Mouse (Mus musculus): Measurements from ENCODE around the gene Tshb. TPM values are rescaled to one million over a fixed set of nuclear protein-coding genes. Genes with fewer than 3 reads are reported as not detected.

The Tshb gene
- polyA plus RNA-seq, 1 experiment from 2014 or later: 0.08 TPM

DNA sequence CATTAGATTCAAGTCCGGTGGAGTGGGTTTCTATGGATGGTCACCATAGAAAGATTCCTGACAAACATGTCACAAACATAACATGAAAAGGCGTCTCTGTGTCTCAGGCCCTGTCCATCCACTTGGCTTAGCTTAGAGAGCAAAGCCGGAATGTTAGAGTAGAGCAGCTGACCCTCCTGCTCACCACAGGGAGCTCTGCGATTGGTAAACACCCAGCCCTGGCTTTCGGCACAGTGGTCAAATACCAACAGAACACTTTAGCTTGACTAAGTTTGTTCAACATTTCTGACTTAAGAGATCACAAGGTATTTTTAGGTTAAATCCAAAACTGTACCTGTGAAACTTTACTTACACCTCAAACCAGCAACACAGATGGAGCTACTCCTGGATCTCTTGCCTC lies 31.4 kb downstream of the Tshb start:
- no peaks in the 10 kb centered on the region for H3K27me3 ChIP-seq (ENCODE audit: low read depth, poor library complexity, severe bottlenecking)
- 94% methylated on average over 5 of the region's 5 CpGs for WGBS
- H3K36me3 ChIP-seq: 0 out of 2 replicates have a peak, but pooled peaks cover 4% of the 10 kb centered on the region

DNA sequence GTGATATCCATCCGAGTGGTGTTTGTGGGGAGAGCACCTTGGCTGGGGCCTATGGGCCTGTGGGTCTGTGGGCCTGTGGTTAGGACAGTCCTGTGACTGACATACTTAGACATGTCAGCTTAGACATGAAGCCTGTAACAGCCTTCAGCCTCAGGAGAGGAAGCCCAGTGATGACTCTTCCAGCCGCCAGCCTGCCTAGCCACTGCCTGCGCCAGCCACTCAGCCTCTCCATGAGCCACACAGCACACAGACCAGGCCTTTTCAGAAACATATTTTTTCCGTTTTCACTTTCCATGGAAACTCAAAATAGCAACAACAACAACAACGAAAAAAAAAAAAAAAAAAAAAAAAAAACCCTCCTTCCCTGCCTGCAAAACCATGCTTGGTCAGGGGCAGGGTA lies 33.8 kb downstream of the Tshb start:
- no peak for DNase-seq (ENCODE audit: low spot score)
- H3K27ac ChIP-seq: no peak overlapping the region
- H3K9me3 ChIP-seq (replicated peaks): no peaks in the 10 kb centered on the region
- 90% methylated on average over 5 of the region's 5 CpGs for WGBS
- H3K4me1 ChIP-seq: peaks cover 5% of the 10 kb centered on the region
- H3K27me3 ChIP-seq (ENCODE audit: low read depth, poor library complexity, severe bottlenecking): no peaks in the 10 kb centered on the region
- H3K4me3 ChIP-seq: no peak overlapping the region
- 0 out of 2 replicates have a peak, but pooled peaks cover 4% of the 10 kb centered on the region for H3K36me3 ChIP-seq

More for the DNA sequence above, 31.4 kb downstream of the Tshb start:
- Histone ChIP-seq H3K4me1 (no peaks in the 10 kb centered on the region), H3K4me3 (no peak overlapping the region), H3K9me3 (replicated peaks) (no peaks in the 10 kb centered on the region), H3K27ac (no peak overlapping the region)
- no peak for DNase-seq (ENCODE audit: low spot score)

DNA sequence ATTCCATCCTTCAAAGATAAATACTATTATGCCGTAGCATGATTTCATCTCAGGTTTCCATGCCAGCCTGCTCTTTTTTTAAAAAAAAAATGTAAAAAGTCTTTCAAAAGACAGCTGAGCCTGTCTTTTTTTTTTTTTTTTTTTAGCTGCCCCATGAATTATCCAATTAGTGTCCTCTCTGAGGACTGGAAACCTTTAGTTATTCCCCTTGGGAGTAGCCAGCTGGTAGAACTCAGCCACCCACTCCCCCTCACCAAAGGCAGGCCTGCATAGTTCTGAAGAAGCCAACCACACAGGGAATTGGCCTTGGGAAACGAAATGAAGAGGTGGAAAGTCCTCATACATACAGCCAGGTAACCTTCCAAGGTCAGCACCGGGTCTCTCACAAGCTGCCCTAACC lies 34.5 kb downstream of the Tshb start:
- Histone ChIP-seq H3K9me3 (replicated peaks) (no peaks in the 10 kb centered on the region), H3K27ac (no peak overlapping the region), H3K4me3 (no peak overlapping the region), H3K36me3 (0 out of 2 replicates have a peak, but pooled peaks cover 3% of the 10 kb centered on the region), H3K4me1 (peaks cover 5% of the 10 kb centered on the region), H3K27me3 (ENCODE audit: low read depth, poor library complexity, severe bottlenecking) (no peaks in the 10 kb centered on the region)
- no peak for DNase-seq (ENCODE audit: low spot score)
- 77% methylated on average over 3 of the region's 3 CpGs for WGBS

DNA sequence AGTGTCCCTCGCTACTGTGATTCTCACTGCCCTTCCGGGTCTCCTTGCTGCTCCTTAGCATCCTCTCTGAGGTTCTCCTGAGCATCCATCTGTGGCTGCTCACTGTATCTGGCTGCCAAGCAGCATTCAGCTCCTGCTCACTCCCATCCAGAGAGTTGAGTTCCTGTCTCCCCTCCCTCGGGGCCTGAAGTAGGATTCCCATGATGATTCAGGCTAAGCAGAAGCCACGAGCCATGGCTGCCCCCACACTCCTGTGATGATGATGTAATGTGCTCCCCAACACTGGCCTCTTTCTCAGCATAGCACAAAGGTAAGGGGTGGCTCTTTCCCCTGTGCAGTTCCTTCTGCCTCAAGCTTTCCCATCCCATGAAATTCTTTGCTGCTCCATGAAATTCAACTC lies 36.3 kb downstream of the Tshb start:
- Histone ChIP-seq H3K4me1 (peaks cover 5% of the 10 kb centered on the region), H3K27ac (no peak overlapping the region), H3K27me3 (ENCODE audit: low read depth, poor library complexity, severe bottlenecking) (no peaks in the 10 kb centered on the region), H3K36me3 (no peaks in the 10 kb centered on the region), H3K9me3 (replicated peaks) (no peaks in the 10 kb centered on the region), H3K4me3 (no peak overlapping the region)
- WGBS: 92% methylated on average over 4 of the region's 4 CpGs
- DNase-seq (ENCODE audit: low spot score): no peak

DNA sequence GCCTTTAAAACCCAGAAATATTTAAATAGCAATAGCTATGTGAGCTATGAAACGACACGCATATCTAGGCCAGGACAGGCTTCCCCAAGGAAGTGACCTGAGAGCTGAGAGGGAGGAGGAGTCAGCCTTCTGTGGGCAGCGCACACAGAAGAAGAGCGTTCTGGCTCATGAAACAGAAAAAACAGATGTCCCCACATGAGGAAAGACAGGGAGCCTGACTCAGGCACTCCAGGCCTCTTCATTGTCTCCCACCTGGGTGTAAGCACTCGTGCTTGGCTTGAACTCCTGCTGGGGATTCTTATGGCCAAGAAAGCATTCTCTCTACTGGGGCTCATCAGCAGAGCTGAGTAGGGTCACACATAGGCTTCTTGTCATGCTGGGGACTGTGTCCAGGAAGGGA lies 37.9 kb downstream of the Tshb start:
- no peaks in the 10 kb centered on the region for H3K36me3 ChIP-seq
- H3K9me3 ChIP-seq (replicated peaks): no peaks in the 10 kb centered on the region
- no peaks in the 10 kb centered on the region for H3K27me3 ChIP-seq (ENCODE audit: low read depth, poor library complexity, severe bottlenecking)
- peaks cover 5% of the 10 kb centered on the region for H3K4me1 ChIP-seq
- no peak overlapping the region for H3K27ac ChIP-seq
- DNase-seq (ENCODE audit: low spot score): no peak
- H3K4me3 ChIP-seq: no peak overlapping the region
- WGBS: 61% methylated on average over 5 of the region's 5 CpGs

DNA sequence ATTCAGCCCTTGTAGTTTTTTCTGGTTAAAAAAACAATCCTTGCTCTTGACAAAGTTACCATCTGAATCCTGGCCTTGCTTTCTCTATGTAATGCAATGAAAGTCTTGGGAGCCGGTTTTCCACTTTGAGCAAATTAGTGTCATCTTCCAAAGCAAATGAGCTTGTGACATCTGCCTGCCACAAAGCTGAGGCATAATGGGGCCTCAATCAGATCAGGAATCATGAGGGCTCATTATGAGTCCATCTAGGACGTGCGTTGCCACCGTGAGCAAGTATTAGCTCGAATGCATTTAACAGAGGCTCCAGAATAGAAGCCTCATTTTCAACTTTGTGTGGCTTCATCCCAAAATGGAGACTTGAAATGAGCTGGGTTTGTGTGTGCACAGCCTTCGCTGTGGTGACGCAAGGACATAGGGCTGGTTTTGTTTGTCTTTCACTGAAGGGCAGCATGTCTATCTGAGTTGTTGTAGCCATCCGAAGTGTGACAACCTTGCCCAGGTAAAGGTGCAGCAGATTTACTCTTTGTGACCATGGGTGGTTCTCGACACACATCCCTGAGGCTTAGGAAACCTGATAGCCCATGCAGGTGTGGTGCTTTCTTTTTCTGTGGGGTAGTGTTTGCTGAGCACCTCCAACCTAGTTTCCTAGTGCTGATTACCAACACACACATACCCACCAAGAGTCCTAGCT lies 38.6 kb downstream of the Tshb start:
- Histone ChIP-seq H3K36me3 (no peaks in the 10 kb centered on the region), H3K27ac (no peak overlapping the region), H3K4me1 (peaks cover 5% of the 10 kb centered on the region), H3K4me3 (no peak overlapping the region), H3K9me3 (replicated peaks) (no peaks in the 10 kb centered on the region), H3K27me3 (ENCODE audit: low read depth, poor library complexity, severe bottlenecking) (no peaks in the 10 kb centered on the region)
- 89% methylated on average over 9 of the region's 9 CpGs for WGBS
- no peak for DNase-seq (ENCODE audit: low spot score)

DNA sequence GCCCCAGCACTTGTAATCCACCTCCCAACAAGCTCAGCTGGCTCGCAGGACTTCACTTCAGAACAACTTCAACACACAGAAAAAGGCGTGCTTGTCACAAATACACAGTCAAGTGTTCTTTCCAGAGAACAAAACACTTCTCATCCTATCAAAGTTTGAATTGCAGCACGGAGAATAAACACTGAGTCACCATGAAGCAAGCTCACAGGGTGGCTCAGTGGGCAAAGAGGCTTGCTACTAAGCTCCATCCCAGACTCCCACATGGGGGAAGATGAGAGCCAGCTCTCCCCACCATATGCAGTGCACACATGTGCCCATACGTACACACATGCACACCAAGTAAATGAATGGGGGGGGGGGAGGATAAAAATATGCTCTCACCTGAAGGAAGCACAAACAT lies 39.3 kb downstream of the Tshb start:
- WGBS: 84% methylated on average over 4 of the region's 4 CpGs
- Histone ChIP-seq H3K4me3 (no peak overlapping the region), H3K4me1 (peaks cover 11% of the 10 kb centered on the region), H3K27me3 (ENCODE audit: low read depth, poor library complexity, severe bottlenecking) (no peaks in the 10 kb centered on the region), H3K27ac (no peak overlapping the region), H3K9me3 (replicated peaks) (no peaks in the 10 kb centered on the region), H3K36me3 (no peaks in the 10 kb centered on the region)
- DNase-seq (ENCODE audit: low spot score): no peak

DNA sequence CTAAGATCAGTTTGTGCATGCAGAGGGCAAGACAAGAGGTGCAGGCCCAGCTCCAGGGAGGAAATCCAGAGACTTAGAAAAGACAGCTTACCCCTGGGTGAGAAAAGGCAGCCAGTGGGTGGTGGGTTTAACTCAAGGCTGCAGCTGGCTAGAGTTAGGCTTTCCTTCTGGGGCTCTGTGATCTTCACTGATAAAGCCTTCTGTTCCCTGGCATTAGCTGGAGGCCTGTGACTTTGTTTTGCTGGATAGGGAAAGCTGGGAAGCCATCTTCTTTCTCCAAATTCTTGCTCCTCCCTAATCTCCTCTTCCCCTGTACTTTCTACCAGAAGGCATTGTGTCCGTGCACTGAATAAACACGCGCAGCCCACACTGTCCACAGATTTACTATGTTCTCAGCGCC lies 39.8 kb downstream of the Tshb start:
- Histone ChIP-seq H3K4me3 (no peak overlapping the region), H3K27me3 (ENCODE audit: low read depth, poor library complexity, severe bottlenecking) (no peaks in the 10 kb centered on the region), H3K27ac (no peak overlapping the region), H3K36me3 (no peaks in the 10 kb centered on the region), H3K9me3 (replicated peaks) (no peaks in the 10 kb centered on the region), H3K4me1 (peaks cover 12% of the 10 kb centered on the region)
- DNase-seq (ENCODE audit: low spot score): no peak
- WGBS: 88% methylated on average over 4 of the region's 4 CpGs

DNA sequence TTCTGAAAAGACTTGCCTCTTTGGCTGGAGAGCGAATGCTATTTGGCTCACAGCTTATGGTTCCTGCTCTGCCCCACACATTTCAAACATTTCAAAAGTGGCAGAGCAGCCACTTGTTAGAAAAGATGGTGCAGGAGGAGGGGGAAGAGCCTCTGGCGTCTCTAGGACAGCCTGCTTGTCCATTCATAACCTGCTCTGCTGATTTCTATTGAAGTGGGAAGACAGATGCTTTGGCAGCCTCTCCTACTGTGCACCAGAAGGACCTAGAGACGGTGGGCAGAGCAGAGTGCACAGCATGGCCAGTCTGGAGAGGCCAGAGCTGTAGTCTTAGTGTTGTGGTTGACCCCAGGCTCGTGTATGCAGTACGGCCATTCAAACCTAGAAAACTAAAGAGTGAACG lies 43.6 kb downstream of the Tshb start:
- Histone ChIP-seq H3K36me3 (no peaks in the 10 kb centered on the region), H3K27ac (no peak overlapping the region), H3K27me3 (ENCODE audit: low read depth, poor library complexity, severe bottlenecking) (0 out of 2 replicates have a peak, but pooled peaks cover 6% of the 10 kb centered on the region), H3K4me3 (no peak overlapping the region), H3K4me1 (peaks cover 25% of the 10 kb centered on the region), H3K9me3 (replicated peaks) (no peaks in the 10 kb centered on the region)
- 86% methylated on average over 6 of the region's 6 CpGs for WGBS
- DNase-seq (ENCODE audit: low spot score): no peak

DNA sequence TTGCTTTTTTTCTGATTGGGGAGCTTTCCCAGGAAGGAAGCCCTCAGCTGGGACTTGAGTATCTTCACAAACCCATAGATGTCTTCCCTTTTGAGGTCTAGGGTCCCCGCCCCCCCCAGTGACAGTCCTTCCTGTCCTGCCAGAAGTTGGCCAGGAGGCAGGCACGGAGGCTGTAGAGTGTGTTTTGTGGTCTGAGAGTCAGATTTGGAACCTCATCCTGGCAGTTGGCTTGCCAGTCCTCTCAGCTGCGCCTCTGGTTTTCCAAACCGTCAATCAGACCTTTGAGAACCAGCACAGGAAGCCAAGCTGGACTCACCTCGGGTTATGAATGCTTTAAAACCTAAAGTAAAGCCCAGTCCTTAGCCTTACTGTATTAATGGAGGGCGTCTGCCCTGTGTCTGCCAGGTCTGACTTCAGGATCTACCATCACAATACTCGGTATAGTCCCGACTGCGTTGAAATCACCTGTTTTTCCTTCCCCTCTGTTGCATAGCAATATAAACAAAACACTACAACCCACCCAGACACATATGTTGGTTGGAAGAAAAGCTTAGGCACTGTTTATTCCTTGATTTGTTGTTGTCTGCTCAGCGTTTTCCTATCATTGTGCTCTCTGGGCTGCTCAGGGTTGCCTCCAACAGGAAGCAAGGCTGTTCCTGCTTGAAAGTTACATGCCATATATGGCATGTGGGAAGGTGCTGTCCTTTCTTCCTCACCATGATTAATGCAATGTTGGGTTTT lies 44.2 kb downstream of the Tshb start:
- 80% methylated on average over 10 of the region's 10 CpGs for WGBS
- Histone ChIP-seq H3K4me1 (peaks cover 27% of the 10 kb centered on the region), H3K27me3 (ENCODE audit: low read depth, poor library complexity, severe bottlenecking) (0 out of 2 replicates have a peak, but pooled peaks cover 6% of the 10 kb centered on the region), H3K9me3 (replicated peaks) (no peaks in the 10 kb centered on the region), H3K36me3 (no peaks in the 10 kb centered on the region), H3K27ac (no peak overlapping the region), H3K4me3 (no peak overlapping the region)
- DNase-seq (ENCODE audit: low spot score): no peak

DNA sequence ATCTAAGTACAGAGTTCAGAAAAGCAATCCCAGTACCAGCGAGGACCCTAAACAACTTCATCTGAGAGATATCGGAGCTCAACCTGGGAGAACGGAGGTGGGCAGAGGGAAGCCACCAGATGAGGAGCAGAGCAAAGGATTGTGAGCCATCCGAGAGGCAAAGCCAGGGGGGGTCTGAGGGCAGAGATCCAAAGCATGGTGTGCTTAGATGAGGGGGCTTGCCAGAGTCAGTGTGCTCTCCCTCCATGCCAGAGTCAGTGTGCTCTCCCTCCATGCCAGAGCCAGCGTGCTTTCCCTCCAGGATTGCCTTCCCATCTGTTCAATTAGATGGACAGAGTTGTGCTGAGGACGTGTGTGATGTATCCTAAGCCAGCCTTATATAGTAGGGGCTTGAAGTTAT lies 45.4 kb downstream of the Tshb start:
- Histone ChIP-seq H3K27ac (no peak overlapping the region), H3K4me3 (no peak overlapping the region), H3K36me3 (no peaks in the 10 kb centered on the region), H3K27me3 (ENCODE audit: low read depth, poor library complexity, severe bottlenecking) (0 out of 2 replicates have a peak, but pooled peaks cover 6% of the 10 kb centered on the region), H3K4me1 (peaks cover 27% of the 10 kb centered on the region), H3K9me3 (replicated peaks) (no peaks in the 10 kb centered on the region)
- WGBS: 74% methylated on average over 6 of the region's 6 CpGs
- no peak for DNase-seq (ENCODE audit: low spot score)

DNA sequence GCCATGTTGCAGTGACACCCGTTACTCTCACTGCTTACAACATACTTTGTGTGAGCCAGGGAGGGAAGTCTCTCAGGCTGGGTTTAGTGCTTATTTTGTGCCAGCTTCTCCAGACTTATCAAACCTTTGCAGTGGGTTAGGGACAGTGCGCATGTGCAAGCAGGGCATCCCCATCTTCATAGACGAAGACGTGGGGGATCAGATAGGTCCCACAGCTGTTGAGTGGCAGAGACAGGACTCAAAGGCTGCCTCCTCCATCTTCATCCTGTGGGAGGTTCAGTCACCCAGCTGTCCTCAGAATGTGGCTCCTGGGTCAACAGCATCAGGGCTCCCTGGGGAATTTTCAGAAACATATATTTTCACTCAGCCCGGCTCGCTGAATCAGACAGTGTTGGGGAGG lies 46.1 kb downstream of the Tshb start:
- peaks cover 27% of the 10 kb centered on the region for H3K4me1 ChIP-seq
- no peaks in the 10 kb centered on the region for H3K36me3 ChIP-seq
- H3K27me3 ChIP-seq (ENCODE audit: low read depth, poor library complexity, severe bottlenecking): 0 out of 2 replicates have a peak, but pooled peaks cover 6% of the 10 kb centered on the region
- no peak for DNase-seq (ENCODE audit: low spot score)
- no peak overlapping the region for H3K27ac ChIP-seq
- no peak overlapping the region for H3K4me3 ChIP-seq
- H3K9me3 ChIP-seq (replicated peaks): no peaks in the 10 kb centered on the region
- WGBS: 80% methylated on average over 6 of the region's 6 CpGs

DNA sequence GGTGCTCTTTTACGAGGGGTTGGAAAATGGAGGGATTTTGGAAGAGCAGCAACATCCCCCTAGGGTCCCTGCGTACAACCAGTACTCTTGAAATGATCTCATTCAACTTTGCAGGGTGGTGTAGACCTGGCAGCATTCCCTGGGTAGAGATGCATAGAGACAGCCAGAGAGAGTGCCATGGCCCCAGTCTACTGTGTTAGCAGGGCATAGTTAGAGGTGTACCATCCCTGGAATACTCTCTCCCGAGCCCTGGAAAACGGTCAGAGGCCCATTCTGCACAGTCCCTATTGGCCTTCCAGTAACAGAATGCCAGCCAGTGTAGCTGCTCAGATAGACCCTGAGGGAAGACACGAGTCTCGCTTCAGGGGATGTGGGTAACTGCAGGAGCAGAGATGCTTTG lies 46.9 kb downstream of the Tshb start:
- WGBS: 60% methylated on average over 6 of the region's 6 CpGs
- Histone ChIP-seq H3K27me3 (ENCODE audit: low read depth, poor library complexity, severe bottlenecking) (0 out of 2 replicates have a peak, but pooled peaks cover 6% of the 10 kb centered on the region), H3K4me3 (peak overlapping the region; percentile 88), H3K27ac (no peak overlapping the region), H3K36me3 (no peaks in the 10 kb centered on the region), H3K4me1 (peaks cover 27% of the 10 kb centered on the region), H3K9me3 (replicated peaks) (no peaks in the 10 kb centered on the region)
- DNase-seq (ENCODE audit: low spot score): no peak
